Mouse (Mus musculus) G1E (cell line): Measurements from ENCODE around the gene Rasa2.

Experiments
- CTCF ChIP-seq: IDR thresholded peaks from 2 replicates; pipeline ENCODE4 v1.5.1; 2012; ENCODE audit warnings: low read depth, low read length, inconsistent platforms, mixed read lengths
- POLR2AphosphoS5 ChIP-seq: IDR thresholded peaks from 2 replicates; pipeline ENCODE4 v1.6.1; 2012; ENCODE audit warnings: low read depth, low read length, inconsistent platforms; ENCODE audit not compliant: insufficient replicate concordance
- TAL1 ChIP-seq: conservative IDR thresholded peaks from 2 replicates; pipeline ENCODE4 v1.6.1; 2012; ENCODE audit warnings: low read depth, low read length, inconsistent platforms, mixed read lengths

- TF ChIP-seq CTCF = no peak
- TF ChIP-seq POLR2AphosphoS5 = no peak
- no peak for TF ChIP-seq TAL1
Measured at GRCm38 (mm10) chr9:96526011-96526410, 105.4 kb downstream of the Rasa2 start.
